Mouse (Mus musculus) lung, embryonic 16.5 days (tissue): Measurements from ENCODE around the gene Acads. TPM values are rescaled to one million over a fixed set of nuclear protein-coding genes. Genes with fewer than 3 reads are reported as not detected.

ENCODE experiments used
- ATAC-seq: fragments of 200-750 bp; cut with Nextera tagmentation; 2 replicates; pipeline ENCODE4 v1.8.0; 2017; ENCODE audit warnings: low read depth, mild to moderate bottlenecking, moderate library complexity
- H3K27ac ChIP-seq: fragments of 300-500 bp; sonication (generic); 2 replicates; pipeline ENCODE4 v1.5.1; 2014; ENCODE audit warnings: mild to moderate bottlenecking, control low read depth, low read length
- H3K27me3 ChIP-seq: fragments of 300-500 bp; sonication (generic); 2 replicates; pipeline ENCODE4 v1.6.1; 2014; ENCODE audit warnings: low read depth, low read length, mixed read lengths; ENCODE audit not compliant: control insufficient read depth, insufficient read depth
- H3K36me3 ChIP-seq: fragments of 300-500 bp; sonication (generic); 2 replicates; pipeline ENCODE4 v1.6.1; 2014; ENCODE audit warnings: low read length; ENCODE audit not compliant: control insufficient read depth, insufficient read depth
- H3K4me1 ChIP-seq: fragments of 300-500 bp; sonication (generic); replicated peaks from 2 replicates; pipeline ENCODE4 v1.6.1; 2014; ENCODE audit warnings: low read length, mixed read lengths; ENCODE audit not compliant: control insufficient read depth, insufficient read depth
- H3K4me2 ChIP-seq: fragments of 300-500 bp; sonication (generic); 2 replicates; pipeline ENCODE4 v1.6.1; 2014; ENCODE audit warnings: low read depth, low read length, control low read depth
- H3K4me3 ChIP-seq: fragments of 300-500 bp; sonication (generic); 2 replicates; pipeline ENCODE4 v1.5.1; 2014; ENCODE audit warnings: mild to moderate bottlenecking, low read length, control low read depth
- H3K9ac ChIP-seq: fragments of 300-500 bp; sonication (generic); 2 replicates; pipeline ENCODE4 v1.6.1; 2014; ENCODE audit warnings: low read length, control low read depth
- H3K9me3 ChIP-seq: fragments of 300-500 bp; sonication (generic); 2 replicates; pipeline ENCODE4 v1.6.1; 2016; ENCODE audit warnings: low read length; ENCODE audit not compliant: control insufficient read depth
- WGBS: fragments of 180-500 bp; shearing (Covaris S2); extraction: QIAGEN DNeasy Blood & Tissue Kit; methylation state at CpG from one replicate; pipeline ENCODE4 v1.1.7; 2014; 5-methylcytosine and 5-hydroxymethylcytosine counted together
- polyA plus RNA-seq: library from polyadenylated mRNA; unstranded; fragments of >200 nt; fragmentation: Nextera tagmentation; extraction: Ambion mirVana; gene quantifications from 2 replicates; pipeline ENCODE4 v1.2.1, GENCODE M21; 2015

Acads gene
- polyA plus RNA-seq, 1 experiment from 2014 or later, result 69.2 TPM

GRCm38 (mm10) chr5:115144471-115144870 is 25.3 kb upstream of the Acads start:
- 73% methylated on average over 6 of the region's 6 CpGs for WGBS

GRCm38 (mm10) chr5:115143552-115143951 is 24.4 kb upstream of the Acads start:
- Histone ChIP-seq H3K9me3 (no peaks in the 10 kb centered on the region), H3K4me2 (no peak overlapping the region), H3K4me3 (no peak overlapping the region), H3K4me1 (no peaks in the 10 kb centered on the region), H3K27me3 (no peaks in the 10 kb centered on the region), H3K9ac (no peak overlapping the region), H3K36me3 (peaks cover 21% of the 10 kb centered on the region), H3K27ac (no peak overlapping the region)
- no peak for ATAC-seq
- WGBS, result 67% methylated on average over 10 of the region's 10 CpGs

More at GRCm38 (mm10) chr5:115144471-115144870, 25.3 kb upstream of the Acads start:
- H3K4me1 ChIP-seq, result no peaks in the 10 kb centered on the region
- peaks cover 26% of the 10 kb centered on the region for H3K36me3 ChIP-seq
- H3K9ac ChIP-seq, result no peak overlapping the region
- H3K27me3 ChIP-seq, result no peaks in the 10 kb centered on the region
- H3K4me3 ChIP-seq, result no peak overlapping the region
- H3K4me2 ChIP-seq, result no peak overlapping the region
- H3K27ac ChIP-seq, result no peak overlapping the region
- no peaks in the 10 kb centered on the region for H3K9me3 ChIP-seq
- ATAC-seq, result no peak

GRCm38 (mm10) chr5:115142166-115142697 is 23.1 kb upstream of the Acads start:
- no peak overlapping the region for H3K4me3 ChIP-seq
- no peak overlapping the region for H3K4me2 ChIP-seq
- H3K9me3 ChIP-seq, result no peaks in the 10 kb centered on the region
- WGBS, result 86% methylated on average over 9 of the region's 9 CpGs
- ATAC-seq, result no peak
- peaks cover 10% of the 10 kb centered on the region for H3K36me3 ChIP-seq
- H3K9ac ChIP-seq, result no peak overlapping the region
- no peaks in the 10 kb centered on the region for H3K4me1 ChIP-seq
- H3K27me3 ChIP-seq, result no peaks in the 10 kb centered on the region
- no peak overlapping the region for H3K27ac ChIP-seq

- no peak for ATAC-seq
- no peaks in the 10 kb centered on the region for H3K4me1 ChIP-seq
- no peak overlapping the region for H3K4me2 ChIP-seq
- H3K9me3 ChIP-seq, result no peaks in the 10 kb centered on the region
- no peak overlapping the region for H3K4me3 ChIP-seq
- no peak overlapping the region for H3K9ac ChIP-seq
- no peak overlapping the region for H3K27ac ChIP-seq
- 51% methylated on average over 3 of the region's 3 CpGs for WGBS
- no peaks in the 10 kb centered on the region; the same call in 1 of the 2 replicates for H3K36me3 ChIP-seq
- no peaks in the 10 kb centered on the region for H3K27me3 ChIP-seq
These were observed 21.6 kb upstream of the Acads start for GRCm38 (mm10) chr5:115140726-115141125.

- H3K4me2 ChIP-seq, result no peak overlapping the region
- ATAC-seq, result no peak
- no peak overlapping the region for H3K4me3 ChIP-seq
- 51% methylated on average over 4 of the region's 4 CpGs for WGBS
- H3K27ac ChIP-seq, result no peak overlapping the region
- H3K4me1 ChIP-seq, result peaks cover 1% of the 10 kb centered on the region; the same call in 1 of the 2 replicates
- H3K9ac ChIP-seq, result no peak overlapping the region
- H3K27me3 ChIP-seq, result no peaks in the 10 kb centered on the region
- no peaks in the 10 kb centered on the region for H3K36me3 ChIP-seq
- no peaks in the 10 kb centered on the region for H3K9me3 ChIP-seq
These were observed 20.0 kb upstream of the Acads start for GRCm38 (mm10) chr5:115139124-115139523.

- Histone ChIP-seq H3K4me2 (peak within 1 kb of the TSS; percentile 98), H3K9ac (peak within 1 kb of the TSS; percentile 88), H3K36me3 (no peaks in the 10 kb centered on the region), H3K4me1 (peaks cover 11% of the 10 kb centered on the region; the same call in 1 of the 2 replicates), H3K27me3 (no peaks in the 10 kb centered on the region), H3K4me3 (peak within 1 kb of the TSS; percentile 90), H3K9me3 (no peaks in the 10 kb centered on the region), H3K27ac (no peak within 1 kb of the TSS)
- WGBS, result under 1% methylated on average over 75 of the region's 81 CpGs
- ATAC-seq, result peak; percentile 97
These were observed 15.4 kb upstream of the Acads start, which contains the start of gene Unc119b for GRCm38 (mm10) chr5:115134234-115135165. TSS of gene Unc119b (minus strand) at chr5:115134975.

GRCm38 (mm10) chr5:115133358-115134066 is 14.4 kb upstream of the Acads start:
- Histone ChIP-seq H3K27me3 (no peaks in the 10 kb centered on the region), H3K9ac (peak overlapping the region; percentile 88), H3K27ac (no peak overlapping the region), H3K4me3 (peak overlapping the region; percentile 90), H3K36me3 (peaks cover 2% of the 10 kb centered on the region; the same call in 1 of the 2 replicates), H3K4me1 (peaks cover 11% of the 10 kb centered on the region; the same call in 1 of the 2 replicates), H3K4me2 (peak overlapping the region; percentile 98), H3K9me3 (no peaks in the 10 kb centered on the region)
- no peak for ATAC-seq
- 54% methylated on average over 6 of the region's 6 CpGs for WGBS

- ATAC-seq, result no peak
- Histone ChIP-seq H3K4me1 (peaks cover 11% of the 10 kb centered on the region; the same call in 1 of the 2 replicates), H3K27me3 (no peaks in the 10 kb centered on the region), H3K27ac (no peak overlapping the region), H3K4me2 (no peak overlapping the region), H3K9ac (no peak overlapping the region), H3K4me3 (no peak overlapping the region), H3K9me3 (no peaks in the 10 kb centered on the region), H3K36me3 (peaks cover 7% of the 10 kb centered on the region; the same call in 1 of the 2 replicates)
- 89% methylated on average over 8 of the region's 8 CpGs for WGBS
These were observed 13.3 kb upstream of the Acads start for GRCm38 (mm10) chr5:115132465-115132864.

GRCm38 (mm10) chr5:115129328-115129727 is 10.2 kb upstream of the Acads start:
- peaks cover 19% of the 10 kb centered on the region for H3K4me1 ChIP-seq
- no peak overlapping the region for H3K4me2 ChIP-seq
- no peak overlapping the region for H3K9ac ChIP-seq
- H3K27me3 ChIP-seq, result no peaks in the 10 kb centered on the region
- H3K9me3 ChIP-seq, result no peaks in the 10 kb centered on the region
- no peak overlapping the region for H3K27ac ChIP-seq
- peaks cover 12% of the 10 kb centered on the region; the same call in 1 of the 2 replicates for H3K36me3 ChIP-seq
- WGBS, result 86% methylated on average over 6 of the region's 6 CpGs
- no peak for ATAC-seq
- H3K4me3 ChIP-seq, result no peak overlapping the region
